Mouse (Mus musculus) limb, embryonic 15.5 days (tissue): ENCODE measurements around the gene Rnd2. TPM values are rescaled to one million over a fixed set of nuclear protein-coding genes. Genes with fewer than 3 reads are reported as not detected.

ENCODE experiments used
- ATAC-seq: fragments of 200-750 bp; cut with Nextera tagmentation; 2 replicates; pipeline ENCODE4 v1.8.0; 2017; ENCODE audit warnings: low read depth, moderate TSS enrichment; ENCODE audit not compliant: insufficient number of reproducible peaks, low FRiP score, low TSS enrichment
- H3K27ac ChIP-seq: fragments of 300-500 bp; sonication (generic); 2 replicates; pipeline ENCODE4 v1.5.1; 2015; ENCODE audit warnings: moderate library complexity, mild to moderate bottlenecking, inconsistent platforms
- H3K27me3 ChIP-seq: fragments of 300-500 bp; sonication (generic); 2 replicates; pipeline ENCODE4 v1.6.1; 2015; ENCODE audit warnings: inconsistent platforms
- H3K36me3 ChIP-seq: fragments of 300-500 bp; sonication (generic); 2 replicates; pipeline ENCODE4 v1.6.1; 2015; ENCODE audit warnings: inconsistent platforms
- H3K4me1 ChIP-seq: fragments of 300-500 bp; sonication (generic); 2 replicates; pipeline ENCODE4 v1.6.1; 2015; ENCODE audit warnings: inconsistent platforms
- H3K4me2 ChIP-seq: fragments of 300-500 bp; sonication (generic); 2 replicates; pipeline ENCODE4 v1.6.1; 2015; ENCODE audit warnings: mild to moderate bottlenecking, inconsistent platforms
- H3K4me3 ChIP-seq: fragments of 300-500 bp; sonication (generic); 2 replicates; pipeline ENCODE4 v1.5.1; 2015; ENCODE audit warnings: mild to moderate bottlenecking, inconsistent platforms
- H3K9ac ChIP-seq: fragments of 300-500 bp; sonication (generic); 2 replicates; pipeline ENCODE4 v1.6.1; 2015; ENCODE audit warnings: inconsistent platforms
- H3K9me3 ChIP-seq: fragments of 300-500 bp; sonication (generic); 2 replicates; pipeline ENCODE4 v1.6.1; 2016; ENCODE audit warnings: inconsistent platforms
- WGBS: fragments of 180-500 bp; shearing (Covaris S2); methylation state at CpG from one replicate; pipeline ENCODE4 v1.1.7; 2015; 5-methylcytosine and 5-hydroxymethylcytosine counted together
- microRNA-seq: library from miRNA; unstranded; fragments of <30 nt; microRNA quantifications from one replicate; pipeline ENCODE4, GENCODE M21; 2016
- polyA plus RNA-seq: library from polyadenylated mRNA; unstranded; fragments of >200 nt; fragmentation: Nextera tagmentation; extraction: Ambion mirVana; gene quantifications from 2 replicates; pipeline ENCODE4 v1.2.1, GENCODE M21; 2015

The Rnd2 gene
- polyA plus RNA-seq, 1 experiment from 2014 or later, result 11.9 TPM

- no peak overlapping the region for H3K4me3 ChIP-seq
- 87% methylated on average over 5 of the region's 5 CpGs for WGBS
- no peak overlapping the region for H3K4me2 ChIP-seq
- no peaks in the 10 kb centered on the region for H3K27me3 ChIP-seq
- H3K9ac ChIP-seq, result no peak overlapping the region
- H3K4me1 ChIP-seq, result no peaks in the 10 kb centered on the region
- H3K27ac ChIP-seq, result no peak overlapping the region
- H3K9me3 ChIP-seq, result no peaks in the 10 kb centered on the region
- no peak for ATAC-seq
- H3K36me3 ChIP-seq, result peaks cover 38% of the 10 kb centered on the region
Observed at GRCm38 (mm10) chr11:101506269-101506780, 41.5 kb downstream of the Rnd2 start.

- H3K36me3 ChIP-seq, result peaks cover 35% of the 10 kb centered on the region
- no peak overlapping the region for H3K9ac ChIP-seq
- H3K27ac ChIP-seq, result no peak overlapping the region
- H3K4me3 ChIP-seq, result no peak overlapping the region
- no peaks in the 10 kb centered on the region for H3K4me1 ChIP-seq
- WGBS, result 90% methylated on average over 7 of the region's 7 CpGs
- no peak overlapping the region for H3K4me2 ChIP-seq
- no peaks in the 10 kb centered on the region for H3K27me3 ChIP-seq
- H3K9me3 ChIP-seq, result no peaks in the 10 kb centered on the region
- ATAC-seq, result no peak
Observed at GRCm38 (mm10) chr11:101507090-101507489, 42.3 kb downstream of the Rnd2 start.

- H3K4me3 ChIP-seq, result no peak overlapping the region
- H3K9ac ChIP-seq, result no peak overlapping the region
- no peak overlapping the region for H3K4me2 ChIP-seq
- H3K27me3 ChIP-seq, result no peaks in the 10 kb centered on the region
- no peak overlapping the region for H3K27ac ChIP-seq
- WGBS, result 80% methylated on average over 5 of the region's 5 CpGs
- H3K36me3 ChIP-seq, result peaks cover 33% of the 10 kb centered on the region
- ATAC-seq, result no peak
- H3K9me3 ChIP-seq, result no peaks in the 10 kb centered on the region
- no peaks in the 10 kb centered on the region for H3K4me1 ChIP-seq
Observed at GRCm38 (mm10) chr11:101518937-101519336, 54.1 kb downstream of the Rnd2 start.

GRCm38 (mm10) chr11:101519364-101519763 is 54.6 kb downstream of the Rnd2 start:
- 86% methylated on average over 6 of the region's 6 CpGs for WGBS
- ATAC-seq, result no peak
- no peaks in the 10 kb centered on the region for H3K4me1 ChIP-seq

More at GRCm38 (mm10) chr11:101519364-101519763, 54.6 kb downstream of the Rnd2 start:
- Histone ChIP-seq H3K4me3 (no peak overlapping the region), H3K36me3 (peaks cover 35% of the 10 kb centered on the region), H3K27ac (no peak overlapping the region), H3K4me2 (no peak overlapping the region), H3K27me3 (no peaks in the 10 kb centered on the region), H3K9me3 (no peaks in the 10 kb centered on the region), H3K9ac (no peak overlapping the region)

Small RNA genes lying within 50 kb of the gene (microRNA-seq; reads per million reads assigned to microRNA genes)
- not detected for gene Mir6929

Other genes starting within 250 kb of the Rnd2 start
- gene Ezh1, start 238.5 kb upstream of the Rnd2 start, polyA plus RNA-seq, result 15.6 and 17.6 TPM in 2 replicates
- 99.6 and 110 TPM in 2 replicates for gene Ramp2, start 219.0 kb upstream of the Rnd2 start, polyA plus RNA-seq
- gene Vps25, start 211.3 kb upstream of the Rnd2 start, polyA plus RNA-seq, result 112 and 120 TPM in 2 replicates
- 7.9 and 9.9 TPM in 2 replicates for gene Wnk4, start 204.4 kb upstream of the Rnd2 start, polyA plus RNA-seq
- gene Cntd1, start 186.0 kb upstream of the Rnd2 start, polyA plus RNA-seq, result 0.70 and 1.3 TPM in 2 replicates
- 148 and 154 TPM in 2 replicates for gene Coa3, start 185.9 kb upstream of the Rnd2 start, polyA plus RNA-seq
- gene Becn1, start 162.7 kb upstream of the Rnd2 start, polyA plus RNA-seq, result 128 and 137 TPM in 2 replicates
- gene Psme3, start 148.8 kb upstream of the Rnd2 start, polyA plus RNA-seq, result 116 and 125 TPM in 2 replicates
- gene Aoc2, start 139.9 kb upstream of the Rnd2 start, polyA plus RNA-seq, result 1.0 and 1.2 TPM in 2 replicates
- gene Aoc3, start 134.4 kb upstream of the Rnd2 start, polyA plus RNA-seq, result 0.90 and 1.5 TPM in 2 replicates
- not detected in 2 replicates for gene G6pc, start 97.4 kb upstream of the Rnd2 start, polyA plus RNA-seq
- gene Aarsd1, start 47.4 kb upstream of the Rnd2 start, polyA plus RNA-seq, result 52.6 and 57.2 TPM in 2 replicates
- 11.8 and 18.3 TPM in 2 replicates for gene Gm27029, start 40.2 kb upstream of the Rnd2 start, polyA plus RNA-seq
- 19.3 and 19.5 TPM in 2 replicates for gene Rundc1, start 39.9 kb upstream of the Rnd2 start, polyA plus RNA-seq
- gene Ptges3l, start 39.7 kb upstream of the Rnd2 start, polyA plus RNA-seq, result 15.5 and 36.1 TPM in 2 replicates
- 262 and 315 TPM in 2 replicates for gene Rpl27, start 22.7 kb upstream of the Rnd2 start, polyA plus RNA-seq
- 23.2 and 25.1 TPM in 2 replicates for gene Ifi35, start 16.6 kb upstream of the Rnd2 start, polyA plus RNA-seq
- 78.6 and 81.3 TPM in 2 replicates for gene Vat1, start 1.2 kb downstream of the Rnd2 start, polyA plus RNA-seq
- 7.2 and 8.6 TPM in 2 replicates for gene Brca1, start 87.0 kb downstream of the Rnd2 start, polyA plus RNA-seq
- 72.6 and 74.1 TPM in 2 replicates for gene Nbr1, start 87.2 kb downstream of the Rnd2 start, polyA plus RNA-seq
- 7.0 and 7.7 TPM in 2 replicates for gene Tmem106a, start 117.2 kb downstream of the Rnd2 start, polyA plus RNA-seq
- not detected in 2 replicates for gene Gm11634, start 134.3 kb downstream of the Rnd2 start, polyA plus RNA-seq
- 44.1 and 47.8 TPM in 2 replicates for gene Rdm1, start 162.2 kb downstream of the Rnd2 start, polyA plus RNA-seq
- gene Arl4d, start 200.5 kb downstream of the Rnd2 start, polyA plus RNA-seq, result 6.1 and 7.2 TPM in 2 replicates